Mouse (Mus musculus): ENCODE data around the gene Wdcp. TPM values are rescaled to one million over a fixed set of nuclear protein-coding genes. Genes with fewer than 3 reads are reported as not detected.
A peak's percentile ranks its signal among the peaks of the same experiment; 100 is the strongest.

Gene Wdcp
- total and polyA plus RNA-seq, 2 experiments from 2014 or later = 8.9 to 11.4 TPM

- H3K4me3 ChIP-seq (ENCODE audit: low read depth, low read length) = peak within 1 kb of the TSS; percentile 91
- peaks cover 10% of the 10 kb centered on the region for H3K4me1 ChIP-seq (ENCODE audit: insufficient read depth)
- no peaks in the 10 kb centered on the region for H3K9me3 ChIP-seq (ENCODE audit: low read length)
- H3K36me3 ChIP-seq (ENCODE audit: insufficient read depth) = peaks cover 20% of the 10 kb centered on the region; the same call in 1 of the 2 replicates
- peak; percentile 98 for DNase-seq
- H3K27me3 ChIP-seq (ENCODE audit: insufficient read depth, low read length) = no peaks in the 10 kb centered on the region
- H3K27ac ChIP-seq (ENCODE audit: low read depth, low read length) = peak within 1 kb of the TSS; percentile 91
- peak within 1 kb of the TSS; percentile 80 for H3K4me2 ChIP-seq (ENCODE audit: low read depth)
- peak; percentile 99 for ATAC-seq
- peak within 1 kb of the TSS; percentile 76 for H3K9ac ChIP-seq
- TF ChIP-seq CTCF (IDR thresholded peaks at IDR 0.05; ENCODE audit: low read depth) = no peak
- WGBS = 2% methylated on average over 49 of the region's 49 CpGs
Measured at GRCm38 (mm10) chr12:4817361-4818101, 25.6 kb upstream of the Wdcp start, which contains the start of gene Sf3b6. Gene Sf3b6, plus strand, starts transcription at chr12:4817544.

GRCm38 (mm10) chr12:4827256-4827655 lies 15.8 kb upstream of the Wdcp start:
- Histone ChIP-seq H3K9ac (no peak overlapping the region), H3K36me3 (ENCODE audit: insufficient read depth) (peaks cover 47% of the 10 kb centered on the region), H3K27ac (ENCODE audit: low read depth, low read length) (no peak overlapping the region), H3K27me3 (ENCODE audit: insufficient read depth, low read length) (no peaks in the 10 kb centered on the region), H3K9me3 (ENCODE audit: low read length) (no peaks in the 10 kb centered on the region), H3K4me1 (ENCODE audit: insufficient read depth) (no peaks in the 10 kb centered on the region), H3K4me3 (ENCODE audit: low read depth, low read length) (no peak overlapping the region), H3K4me2 (ENCODE audit: low read depth) (no peak overlapping the region)
- 75% methylated on average over 3 of the region's 3 CpGs for WGBS
- ATAC-seq = no peak
- no peak for TF ChIP-seq CTCF (IDR thresholded peaks at IDR 0.05; ENCODE audit: low read depth)
- no peak for DNase-seq

GRCm38 (mm10) chr12:4836959-4837358 lies 6.1 kb upstream of the Wdcp start:
- Histone ChIP-seq H3K27ac (ENCODE audit: low read depth, low read length) (no peak overlapping the region), H3K4me2 (ENCODE audit: low read depth) (no peak overlapping the region), H3K9me3 (ENCODE audit: low read length) (no peaks in the 10 kb centered on the region), H3K4me1 (ENCODE audit: insufficient read depth) (no peaks in the 10 kb centered on the region), H3K27me3 (ENCODE audit: insufficient read depth, low read length) (no peaks in the 10 kb centered on the region), H3K4me3 (ENCODE audit: low read depth, low read length) (no peak overlapping the region), H3K36me3 (ENCODE audit: insufficient read depth) (peaks cover 6% of the 10 kb centered on the region; the same call in 1 of the 2 replicates), H3K9ac (no peak overlapping the region)
- no peak for ATAC-seq
- no peak for TF ChIP-seq CTCF (IDR thresholded peaks at IDR 0.05; ENCODE audit: low read depth)
- DNase-seq = no peak
- whole genome bisulfite sequencing = 65% methylated on average over 4 of the region's 4 CpGs

GRCm38 (mm10) chr12:4840010-4840409 lies 3.1 kb upstream of the Wdcp start:
- Histone ChIP-seq H3K9me3 (ENCODE audit: low read length) (no peaks in the 10 kb centered on the region), H3K27ac (ENCODE audit: low read depth, low read length) (no peak overlapping the region), H3K9ac (no peak overlapping the region), H3K4me1 (ENCODE audit: insufficient read depth) (no peaks in the 10 kb centered on the region), H3K4me2 (ENCODE audit: low read depth) (no peak overlapping the region; the same call in 1 of the 2 replicates), H3K4me3 (ENCODE audit: low read depth, low read length) (no peak overlapping the region), H3K36me3 (ENCODE audit: insufficient read depth) (no peaks in the 10 kb centered on the region), H3K27me3 (ENCODE audit: insufficient read depth, low read length) (no peaks in the 10 kb centered on the region)
- no peak for DNase-seq
- no peak for ATAC-seq
- no peak for TF ChIP-seq CTCF (IDR thresholded peaks at IDR 0.05; ENCODE audit: low read depth)
- 62% methylated on average over 6 of the region's 6 CpGs for WGBS

- TF ChIP-seq CTCF (IDR thresholded peaks at IDR 0.05; ENCODE audit: low read depth) = no peak
- WGBS = 2% methylated on average over 11 of the region's 11 CpGs
- H3K36me3 ChIP-seq (ENCODE audit: insufficient read depth) = no peaks in the 10 kb centered on the region
- H3K9ac ChIP-seq = peak overlapping the region; percentile 68
- H3K4me3 ChIP-seq (ENCODE audit: low read depth, low read length) = peak overlapping the region; percentile 79
- no peaks in the 10 kb centered on the region for H3K27me3 ChIP-seq (ENCODE audit: insufficient read depth, low read length)
- no peak overlapping the region for H3K27ac ChIP-seq (ENCODE audit: low read depth, low read length)
- peak overlapping the region; percentile 91 for H3K4me2 ChIP-seq (ENCODE audit: low read depth)
- H3K9me3 ChIP-seq (ENCODE audit: low read length) = no peaks in the 10 kb centered on the region
- ATAC-seq (no peak), DNase-seq (no peak)
- no peaks in the 10 kb centered on the region for H3K4me1 ChIP-seq (ENCODE audit: insufficient read depth)
Measured at GRCm38 (mm10) chr12:4840741-4841140, 2.4 kb upstream of the Wdcp start.

GRCm38 (mm10) chr12:4841392-4841887 lies 1.7 kb upstream of the Wdcp start, which contains the start of gene Fkbp1b:
Gene Fkbp1b, minus strand, starts transcription at chr12:4841591.
- no peak for TF ChIP-seq CTCF (IDR thresholded peaks at IDR 0.05; ENCODE audit: low read depth)
- H3K4me2 ChIP-seq (ENCODE audit: low read depth) = peak within 1 kb of the TSS; percentile 91
- H3K27me3 ChIP-seq (ENCODE audit: insufficient read depth, low read length) = no peaks in the 10 kb centered on the region
- H3K4me1 ChIP-seq (ENCODE audit: insufficient read depth) = no peaks in the 10 kb centered on the region
- peak within 1 kb of the TSS; percentile 68 for H3K9ac ChIP-seq
- 2% methylated on average over 31 of the region's 37 CpGs for WGBS
- ATAC-seq = peak; percentile 46
- H3K36me3 ChIP-seq (ENCODE audit: insufficient read depth) = no peaks in the 10 kb centered on the region
- H3K9me3 ChIP-seq (ENCODE audit: low read length) = no peaks in the 10 kb centered on the region
- no peak within 1 kb of the TSS for H3K27ac ChIP-seq (ENCODE audit: low read depth, low read length)
- peak; percentile 45 for DNase-seq
- peak within 1 kb of the TSS; percentile 79 for H3K4me3 ChIP-seq (ENCODE audit: low read depth, low read length)

- TF ChIP-seq CTCF (IDR thresholded peaks at IDR 0.05; ENCODE audit: low read depth) = no peak
- 91% methylated on average over 8 of the region's 8 CpGs for WGBS
- no peak for DNase-seq
Measured at GRCm38 (mm10) chr12:4842456-4842855, 647 bp upstream of the Wdcp start.

More at GRCm38 (mm10) chr12:4842456-4842855, 647 bp upstream of the Wdcp start:
- Histone ChIP-seq H3K4me2 (ENCODE audit: low read depth) (0 out of 2 replicates have a peak overlapping the region, but pooled peaks have one; percentile 68), H3K27me3 (ENCODE audit: insufficient read depth, low read length) (no peaks in the 10 kb centered on the region), H3K36me3 (ENCODE audit: insufficient read depth) (no peaks in the 10 kb centered on the region), H3K4me3 (ENCODE audit: low read depth, low read length) (no peak overlapping the region), H3K9ac (no peak overlapping the region), H3K9me3 (ENCODE audit: low read length) (no peaks in the 10 kb centered on the region), H3K4me1 (ENCODE audit: insufficient read depth) (no peaks in the 10 kb centered on the region), H3K27ac (ENCODE audit: low read depth, low read length) (no peak overlapping the region)
- no peak for ATAC-seq
